Mouse (Mus musculus) myocyte (in vitro differentiated cells): ENCODE measurements around the gene Hs1bp3. TPM values are rescaled to one million over a fixed set of nuclear protein-coding genes. Genes with fewer than 3 reads are reported as not detected.
A peak's percentile ranks its signal among the peaks of the same experiment; 100 is the strongest.

Experiments used
- H3K27me3 ChIP-seq: one replicate; pipeline ENCODE4 v1.6.1; 2011; ENCODE audit not compliant: control insufficient read depth, insufficient read depth, insufficient read length
- H3K36me3 ChIP-seq: one replicate; pipeline ENCODE4 v1.6.1; 2011; ENCODE audit not compliant: control insufficient read depth, insufficient read depth
- H3K4me2 ChIP-seq: one replicate; pipeline ENCODE4 v1.6.1; 2011; ENCODE audit warnings: low read depth, control low read depth
- H3K4me3 ChIP-seq: one replicate; pipeline ENCODE4 v1.5.1; 2011; ENCODE audit warnings: mild to moderate bottlenecking, control low read depth, moderate library complexity
- H3K79me2 ChIP-seq: one replicate; pipeline ENCODE4 v1.6.1; 2011; ENCODE audit not compliant: control insufficient read depth, insufficient read depth
- H3ac ChIP-seq: one replicate; pipeline ENCODE4 v1.6.1; 2011; ENCODE audit not compliant: control insufficient read depth, insufficient read length
- CEBPB ChIP-seq: IDR thresholded peaks from 2 replicates; pipeline ENCODE4 v1.6.1; 2011; ENCODE audit warnings: mild to moderate bottlenecking, moderate library complexity; ENCODE audit not compliant: poor library complexity, insufficient read depth, severe bottlenecking
- E2F4 ChIP-seq: IDR thresholded peaks from one replicate; pipeline ENCODE4 v1.6.1; 2011; ENCODE audit warnings: mild to moderate bottlenecking, control low read depth, moderate library complexity; ENCODE audit not compliant: insufficient read depth
- MAX ChIP-seq: IDR thresholded peaks from one replicate; pipeline ENCODE4 v1.6.1; 2011; ENCODE audit warnings: low read depth, mild to moderate bottlenecking, control low read depth
- MYOD1 ChIP-seq, 3 experiments: IDR thresholded peaks; one replicate each; pipeline ENCODE4 v1.6.1; 2011; ENCODE audit warnings: control low read depth in 2 of 3, low read depth in 2 of 3, mild to moderate bottlenecking in 2 of 3, moderate library complexity in 1 of 3; ENCODE audit not compliant: insufficient read length in 2 of 3, control insufficient read depth in 1 of 3
- MYOG ChIP-seq, 3 experiments: IDR thresholded peaks; one replicate each; pipeline ENCODE4 v1.6.1; 2011; ENCODE audit warnings: control low read depth in 2 of 3, low read depth in 2 of 3, mild to moderate bottlenecking in 2 of 3; ENCODE audit not compliant: insufficient read length in 2 of 3, control insufficient read depth in 1 of 3, insufficient read depth in 1 of 3
- POLR2A ChIP-seq: IDR thresholded peaks from one replicate; pipeline ENCODE4 v1.6.1; 2011; ENCODE audit warnings: low read depth, mild to moderate bottlenecking, control low read depth, moderate library complexity; ENCODE audit not compliant: insufficient read length
- POLR2AphosphoS2 ChIP-seq: IDR thresholded peaks from one replicate; pipeline ENCODE4 v1.6.1; 2011; ENCODE audit warnings: low read depth, control low read depth; ENCODE audit not compliant: insufficient read length
- REST ChIP-seq: IDR thresholded peaks from one replicate; pipeline ENCODE4 v1.6.1; 2011; ENCODE audit warnings: mild to moderate bottlenecking, control low read depth, moderate library complexity; ENCODE audit not compliant: insufficient read depth, insufficient read length
- SRF ChIP-seq: IDR thresholded peaks from one replicate; pipeline ENCODE4 v1.6.1; 2011; ENCODE audit warnings: low read depth; ENCODE audit not compliant: control insufficient read depth, insufficient read length
- TCF12 ChIP-seq: IDR thresholded peaks from one replicate; pipeline ENCODE4 v1.6.1; 2011; ENCODE audit warnings: mild to moderate bottlenecking, control low read depth; ENCODE audit not compliant: poor library complexity, insufficient read depth, severe bottlenecking
- TCF3 ChIP-seq: IDR thresholded peaks from one replicate; pipeline ENCODE4 v1.6.1; 2011; ENCODE audit warnings: low read depth, control low read depth; ENCODE audit not compliant: insufficient read length
- USF1 ChIP-seq: IDR thresholded peaks from one replicate; pipeline ENCODE4 v1.6.1; 2011; ENCODE audit warnings: low read depth, mild to moderate bottlenecking, control low read depth, moderate library complexity
- polyA plus RNA-seq: library from polyadenylated mRNA; unstranded; fragments of >200 nt; fragmentation: generic; extraction: Trizol; gene quantifications from one replicate; pipeline ENCODE4 v1.2.1, GENCODE M21; 2012; ENCODE audit warnings: missing spikeins

Hs1bp3 gene
- polyA plus RNA-seq, 1 experiment = 24.6 TPM

DNA sequence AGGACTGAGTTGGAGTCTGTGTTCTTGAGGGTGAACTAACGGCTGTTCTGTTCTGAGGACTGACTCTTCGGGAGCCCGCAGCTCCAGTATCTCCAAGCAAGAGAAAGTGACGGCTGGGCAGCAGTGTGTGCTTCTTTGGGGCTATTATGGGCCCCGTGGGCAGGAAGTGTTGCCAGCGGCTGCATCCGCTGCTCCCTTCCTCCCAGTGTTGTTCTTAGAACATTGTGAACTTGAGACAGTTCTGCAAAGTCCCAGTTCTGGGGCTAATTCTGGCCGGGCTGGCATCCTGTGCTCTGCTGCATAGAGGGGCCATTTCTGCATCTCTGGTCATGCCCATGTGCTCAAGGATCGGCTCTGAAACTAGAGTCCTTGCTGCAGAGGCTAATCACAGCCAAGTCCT lies 31.7 kb downstream of the Hs1bp3 start:
- TF ChIP-seq REST = no peak
- TF ChIP-seq CEBPB = no peak
- TF ChIP-seq USF1 = no peak
- no peak for TF ChIP-seq E2F4
- no peak for TF ChIP-seq MYOG (IDR thresholded peaks at IDR 0.05; ENCODE audit: control insufficient read depth in 1 of 3, insufficient read depth in 1 of 3, insufficient read length in 2 of 3, low read depth in 2 of 3)
- no peak for TF ChIP-seq POLR2AphosphoS2
- no peak for TF ChIP-seq TCF12
- TF ChIP-seq SRF = no peak
- TF ChIP-seq MYOD1 (IDR thresholded peaks at IDR 0.05; ENCODE audit: control insufficient read depth in 1 of 3, insufficient read length in 2 of 3, low read depth in 2 of 3) = no peak
- TF ChIP-seq POLR2A = no peak
- no peak for TF ChIP-seq TCF3
- TF ChIP-seq MAX = no peak
- no peaks in the 10 kb centered on the region for H3K79me2 ChIP-seq
- no peak overlapping the region for H3K4me2 ChIP-seq
- H3ac ChIP-seq = no peak overlapping the region
- peaks cover 7% of the 10 kb centered on the region for H3K36me3 ChIP-seq
- no peak overlapping the region for H3K4me3 ChIP-seq
- no peaks in the 10 kb centered on the region for H3K27me3 ChIP-seq

- no peak for TF ChIP-seq MYOG (IDR thresholded peaks at IDR 0.05; ENCODE audit: control insufficient read depth in 1 of 3, insufficient read depth in 1 of 3, insufficient read length in 2 of 3, low read depth in 2 of 3)
- no peak for TF ChIP-seq USF1
- TF ChIP-seq TCF3 = no peak
- no peak for TF ChIP-seq POLR2AphosphoS2
- TF ChIP-seq TCF12 = no peak
- TF ChIP-seq POLR2A = no peak
- no peak for TF ChIP-seq CEBPB
- Histone ChIP-seq H3K79me2 (no peaks in the 10 kb centered on the region), H3K4me2 (no peak overlapping the region), H3ac (no peak overlapping the region), H3K4me3 (no peak overlapping the region), H3K36me3 (peaks cover 3% of the 10 kb centered on the region), H3K27me3 (no peaks in the 10 kb centered on the region)
Measured at GRCm38 (mm10) chr12:8345539-8345938, 32.3 kb downstream of the Hs1bp3 start.

GRCm38 (mm10) chr12:8347746-8348462 lies 34.7 kb downstream of the Hs1bp3 start:
- TF ChIP-seq E2F4 (no peak), MYOG (IDR thresholded peaks at IDR 0.05; ENCODE audit: control insufficient read depth in 1 of 3, insufficient read depth in 1 of 3, insufficient read length in 2 of 3, low read depth in 2 of 3) (peak in 1 of 3 experiments; percentile 11)
- Histone ChIP-seq H3K4me3 (no peak overlapping the region), H3K36me3 (no peaks in the 10 kb centered on the region), H3K27me3 (no peaks in the 10 kb centered on the region), H3K79me2 (no peaks in the 10 kb centered on the region), H3ac (no peak overlapping the region), H3K4me2 (no peak overlapping the region)

DNA sequence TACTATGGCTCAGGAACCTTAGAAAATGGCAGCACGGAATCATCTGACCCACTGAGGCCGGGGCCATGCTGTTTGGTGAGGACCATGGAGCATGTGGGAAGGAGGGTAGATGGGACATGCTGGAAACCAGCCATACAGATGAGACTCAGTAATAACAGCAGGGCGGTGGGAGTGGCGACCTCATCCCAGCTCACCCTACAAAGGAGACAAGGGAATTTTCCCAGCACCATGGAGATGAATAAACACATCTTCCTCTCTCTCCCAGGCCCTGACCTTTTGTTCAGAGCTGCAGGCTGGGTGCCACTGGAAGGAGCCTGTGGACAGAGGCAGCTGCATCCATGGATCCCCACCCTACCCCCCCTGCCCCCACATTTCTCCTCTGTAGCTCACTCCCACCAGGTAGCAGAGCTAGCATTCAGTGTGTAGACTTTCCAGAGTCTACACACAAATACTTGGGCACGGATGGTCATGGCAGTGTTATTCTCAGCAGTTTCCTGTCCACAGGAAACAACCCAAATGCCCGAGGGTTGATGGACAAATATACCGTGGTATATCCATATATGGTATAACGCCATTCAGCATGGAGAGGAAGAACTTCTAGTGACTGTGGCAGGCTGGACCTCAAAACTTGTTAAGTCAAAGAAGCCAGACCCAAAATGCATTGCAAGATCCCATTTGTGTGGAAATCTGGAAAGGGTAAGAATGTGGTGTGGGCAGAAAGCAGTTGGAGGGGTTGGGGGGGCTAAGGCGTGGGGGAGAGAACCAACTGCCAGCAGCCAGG lies 35.7 kb downstream of the Hs1bp3 start:
- Histone ChIP-seq H3K79me2 (no peaks in the 10 kb centered on the region), H3K4me3 (no peak overlapping the region), H3K4me2 (no peak overlapping the region), H3K27me3 (no peaks in the 10 kb centered on the region), H3K36me3 (no peaks in the 10 kb centered on the region), H3ac (no peak overlapping the region)
- no peak for TF ChIP-seq REST
- no peak for TF ChIP-seq MAX
- TF ChIP-seq CEBPB = no peak
- no peak for TF ChIP-seq SRF
- TF ChIP-seq E2F4 = no peak
- no peak for TF ChIP-seq MYOD1 (IDR thresholded peaks at IDR 0.05; ENCODE audit: control insufficient read depth in 1 of 3, insufficient read length in 2 of 3, low read depth in 2 of 3)
- no peak for TF ChIP-seq POLR2AphosphoS2
- TF ChIP-seq MYOG (IDR thresholded peaks at IDR 0.05; ENCODE audit: control insufficient read depth in 1 of 3, insufficient read depth in 1 of 3, insufficient read length in 2 of 3, low read depth in 2 of 3) = no peak
- no peak for TF ChIP-seq TCF12
- TF ChIP-seq TCF3 = no peak
- TF ChIP-seq POLR2A = no peak
- no peak for TF ChIP-seq USF1
